Mouse (Mus musculus) small intestine, adult 2 months (tissue): ENCODE data around the gene Adck2.

Experiments
- CTCF ChIP-seq: fragments of 200-500 bp; IDR thresholded peaks from 2 replicates; pipeline ENCODE4 v1.5.1; 2012; ENCODE audit warnings: low read depth, mild to moderate bottlenecking, control low read depth, inconsistent platforms, low read length, moderate library complexity, mixed read lengths; ENCODE audit not compliant: insufficient replicate concordance, insufficient read length; ENCODE audit errors: extremely low read depth
- POLR2A ChIP-seq: fragments of 200-500 bp; IDR thresholded peaks from 2 replicates; pipeline ENCODE4 v1.6.1; 2012; ENCODE audit warnings: low read depth, mild to moderate bottlenecking, control low read depth, inconsistent platforms, low read length, moderate library complexity

DNA sequence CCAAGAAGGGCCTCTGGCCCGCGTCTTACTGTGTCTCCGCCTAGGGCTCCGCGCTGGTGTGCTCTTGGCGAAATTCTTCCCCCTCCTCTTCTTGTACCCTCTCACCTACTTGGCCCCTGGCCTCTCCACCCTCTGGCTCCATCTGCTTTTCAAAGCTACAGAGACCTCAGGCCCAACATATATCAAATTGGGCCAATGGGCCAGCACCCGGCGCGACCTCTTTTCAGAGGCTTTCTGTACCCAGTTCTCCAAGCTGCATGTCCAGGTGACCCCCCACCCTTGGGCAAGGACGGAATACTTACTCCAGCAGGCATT is 839 bp downstream of the Adck2 start:
- no peak for TF ChIP-seq CTCF
- no peak for TF ChIP-seq POLR2A
